Mouse (Mus musculus) midbrain, embryonic 11.5 days (tissue): ENCODE measurements at regions not wholly inside any gene's neighbourhood (a gene's known extent, or its start where the extent isn't known, plus 50 kb on each side); places are given as distances from the start of the nearest gene placed in this dataset.
A peak's percentile ranks its signal among the peaks of the same experiment; 100 is the strongest.
"Not testable (repeated sequence)": the region's sequence is repeated elsewhere in the genome, so short reads cannot be mapped to it uniquely, and the experiment has no call there.

Experiments used
- ATAC-seq: fragments of 200-750 bp; cut with Nextera tagmentation; 2 replicates; pipeline ENCODE4 v1.8.0; 2017; ENCODE audit warnings: moderate TSS enrichment, moderate library complexity; ENCODE audit not compliant: low FRiP score
- DNase-seq: peaks from one replicate; pipeline ENCODE4 v3.0.0; 2015; ENCODE audit warnings: low spot score; ENCODE audit errors: missing footprints
- H3K27ac ChIP-seq: fragments of 300-500 bp; sonication (generic); 2 replicates; pipeline ENCODE4 v1.5.1; 2014; ENCODE audit warnings: low read depth, low read length
- H3K27me3 ChIP-seq: fragments of 300-500 bp; sonication (generic); 2 replicates; pipeline ENCODE4 v1.6.1; 2014; ENCODE audit warnings: mild to moderate bottlenecking, low read length, moderate library complexity, mixed read lengths; ENCODE audit not compliant: control insufficient read depth, insufficient read depth
- H3K36me3 ChIP-seq: fragments of 300-500 bp; sonication (generic); 2 replicates; pipeline ENCODE4 v1.6.1; 2014; ENCODE audit warnings: mild to moderate bottlenecking, low read length, moderate library complexity, mixed read lengths; ENCODE audit not compliant: control insufficient read depth, insufficient read depth
- H3K4me1 ChIP-seq: fragments of 300-500 bp; sonication (generic); 2 replicates; pipeline ENCODE4 v1.6.1; 2014; ENCODE audit warnings: low read length; ENCODE audit not compliant: control insufficient read depth, insufficient read depth
- H3K4me2 ChIP-seq: fragments of 300-500 bp; sonication (generic); 2 replicates; pipeline ENCODE4 v1.6.1; 2014; ENCODE audit warnings: mild to moderate bottlenecking, moderate library complexity
- H3K4me3 ChIP-seq: fragments of 300-500 bp; sonication (generic); 2 replicates; pipeline ENCODE4 v1.5.1; 2014; ENCODE audit warnings: low read depth, low read length
- H3K9ac ChIP-seq: fragments of 300-500 bp; sonication (generic); 2 replicates; pipeline ENCODE4 v1.6.1; 2014; ENCODE audit warnings: low read length
- H3K9me3 ChIP-seq: fragments of 300-500 bp; sonication (generic); 2 replicates; pipeline ENCODE4 v1.6.1; 2016; ENCODE audit warnings: low read length; ENCODE audit not compliant: control insufficient read depth
- WGBS: fragments of 180-500 bp; shearing (Covaris S2); extraction: QIAGEN DNeasy Blood & Tissue Kit; methylation state at CpG from one replicate; pipeline ENCODE4 v1.1.7; 2014; 5-methylcytosine and 5-hydroxymethylcytosine counted together

- ATAC-seq (no peak), DNase-seq (no peak)
- H3K4me3 ChIP-seq: no peak overlapping the region
- H3K4me1 ChIP-seq: no peaks in the 10 kb centered on the region
- H3K9ac ChIP-seq: no peak overlapping the region
- no peak overlapping the region for H3K27ac ChIP-seq
- WGBS: 86% methylated on average over 5 of the region's 5 CpGs
- H3K4me2 ChIP-seq: no peak overlapping the region
- no peaks in the 10 kb centered on the region for H3K9me3 ChIP-seq
- no peaks in the 10 kb centered on the region for H3K36me3 ChIP-seq
- H3K27me3 ChIP-seq: no peaks in the 10 kb centered on the region
Observed at GRCm38 (mm10) chr11:27105920-27106319, 512.1 kb upstream of the Vrk2 start.

DNA sequence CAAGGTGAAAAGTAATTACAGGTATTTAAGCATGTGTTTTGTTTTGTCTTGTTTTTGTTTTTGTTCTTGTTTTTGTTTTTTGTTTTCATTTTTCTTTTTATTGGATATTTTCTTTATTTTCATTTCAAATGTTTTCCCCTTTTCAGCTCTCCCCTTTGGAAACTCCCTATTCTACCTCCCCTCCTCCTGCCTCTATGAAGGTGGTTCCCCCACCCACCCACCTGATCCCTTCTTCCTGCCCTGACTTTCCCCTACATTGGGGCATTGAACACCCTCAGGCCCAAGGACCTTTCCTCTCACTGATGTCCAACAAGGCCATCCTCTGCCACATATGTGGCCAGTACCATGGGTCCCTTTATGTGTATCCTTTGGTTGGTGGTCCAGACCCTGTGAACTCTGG is 509.1 kb upstream of the Vrk2 start:
- Histone ChIP-seq H3K9ac (no peak overlapping the region), H3K4me3 (no peak overlapping the region), H3K9me3 (no peaks in the 10 kb centered on the region), H3K27me3 (no peaks in the 10 kb centered on the region), H3K4me1 (no peaks in the 10 kb centered on the region), H3K27ac (no peak overlapping the region), H3K36me3 (no peaks in the 10 kb centered on the region), H3K4me2 (no peak overlapping the region)
- DNase-seq (no peak), ATAC-seq (no peak)

GRCm38 (mm10) chr11:27102045-27102444 is 508.2 kb upstream of the Vrk2 start:
- WGBS: 95% methylated on average over 2 of the region's 2 CpGs
- no peaks in the 10 kb centered on the region for H3K36me3 ChIP-seq

GRCm38 (mm10) chr11:27096615-27097014 is 502.8 kb upstream of the Vrk2 start:
- no peaks in the 10 kb centered on the region for H3K36me3 ChIP-seq
- no peak overlapping the region for H3K4me2 ChIP-seq
- DNase-seq (no peak), ATAC-seq (no peak)
- H3K27ac ChIP-seq: no peak overlapping the region
- H3K4me3 ChIP-seq: no peak overlapping the region
- H3K9ac ChIP-seq: no peak overlapping the region
- H3K27me3 ChIP-seq: no peaks in the 10 kb centered on the region
- no peaks in the 10 kb centered on the region for H3K9me3 ChIP-seq
- H3K4me1 ChIP-seq: no peaks in the 10 kb centered on the region

More at GRCm38 (mm10) chr11:27102045-27102444, 508.2 kb upstream of the Vrk2 start:
- Histone ChIP-seq H3K4me1 (no peaks in the 10 kb centered on the region), H3K4me2 (no peak overlapping the region), H3K27ac (no peak overlapping the region), H3K4me3 (no peak overlapping the region), H3K9ac (no peak overlapping the region), H3K27me3 (no peaks in the 10 kb centered on the region), H3K9me3 (no peaks in the 10 kb centered on the region)
- DNase-seq (no peak), ATAC-seq (no peak)

DNA sequence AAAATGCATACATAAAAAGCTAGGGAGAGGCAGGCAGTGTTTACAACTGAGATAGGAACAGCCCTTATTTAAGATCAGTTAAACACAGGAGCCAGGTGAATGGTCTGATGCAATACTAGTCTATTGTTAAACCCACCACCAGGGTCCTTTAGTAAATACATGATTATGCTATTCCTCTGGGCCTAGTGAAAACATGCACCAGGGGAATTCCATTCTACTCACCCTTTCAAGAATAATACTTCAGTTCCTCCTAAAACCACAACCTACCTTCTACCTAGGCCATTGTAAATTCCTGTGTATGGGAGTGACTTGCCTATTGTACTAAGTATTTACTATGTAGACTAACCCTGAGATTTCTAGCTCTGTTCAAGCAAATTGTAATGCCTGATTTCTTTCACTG is 501.7 kb upstream of the Vrk2 start:
- not testable (repeated sequence) for H3K9me3 ChIP-seq, ATAC-seq, H3K36me3 ChIP-seq, H3K4me2 ChIP-seq, H3K4me1 ChIP-seq, H3K27ac ChIP-seq, DNase-seq, H3K9ac ChIP-seq, H3K4me3 ChIP-seq, H3K27me3 ChIP-seq

DNA sequence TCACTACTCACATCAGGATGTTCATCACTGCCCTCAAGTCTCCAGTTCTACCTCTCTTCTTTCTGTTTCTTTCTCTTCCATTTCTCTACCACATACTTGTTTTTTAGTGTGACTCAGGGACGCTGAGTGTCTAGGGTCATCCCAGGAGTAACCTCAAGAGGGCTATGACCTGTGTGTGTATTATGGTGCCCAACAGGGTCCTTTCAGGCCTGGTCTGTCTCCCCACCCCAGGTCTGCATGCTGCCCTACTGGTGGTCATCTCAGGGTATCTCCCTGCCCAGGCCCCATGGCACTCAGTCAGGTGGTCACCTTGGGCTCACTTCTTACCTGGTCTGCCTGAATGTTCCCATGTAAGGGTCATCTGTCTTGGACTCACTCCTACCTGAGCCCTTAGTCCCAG is 492.7 kb upstream of the Vrk2 start:
- H3K9ac ChIP-seq: no peak overlapping the region
- peak; percentile 38; the same call in 1 of the 2 replicates for ATAC-seq
- no peak overlapping the region for H3K4me3 ChIP-seq
- H3K4me2 ChIP-seq: no peak overlapping the region
- DNase-seq: no peak
- H3K9me3 ChIP-seq: no peaks in the 10 kb centered on the region
- H3K36me3 ChIP-seq: no peaks in the 10 kb centered on the region
- no peaks in the 10 kb centered on the region for H3K27me3 ChIP-seq
- no peaks in the 10 kb centered on the region for H3K4me1 ChIP-seq
- 96% methylated on average over 1 of the region's 1 CpGs for WGBS
- no peak overlapping the region for H3K27ac ChIP-seq

DNA sequence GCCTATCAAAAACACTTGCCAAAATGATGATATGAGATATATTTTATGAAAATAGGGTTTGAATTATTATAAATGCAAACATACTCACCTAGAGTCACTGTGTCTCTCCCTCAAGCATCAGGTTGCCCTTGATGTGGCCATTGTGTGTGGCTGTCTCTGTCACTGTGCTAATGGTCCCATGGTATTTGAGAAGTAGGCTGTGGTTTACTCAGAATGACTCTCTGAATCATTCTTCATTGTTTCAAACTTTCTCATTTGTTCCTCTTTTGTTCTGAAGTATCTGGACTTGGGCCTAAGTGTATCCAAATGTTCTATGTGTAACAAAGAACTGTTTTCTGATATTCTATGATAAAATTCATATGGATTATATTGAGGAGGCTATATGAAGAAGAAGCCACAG is 487.4 kb upstream of the Vrk2 start:
- no peaks in the 10 kb centered on the region for H3K27me3 ChIP-seq
- no peaks in the 10 kb centered on the region for H3K4me1 ChIP-seq
- H3K4me3 ChIP-seq: no peak overlapping the region
- H3K9ac ChIP-seq: no peak overlapping the region
- no peak overlapping the region for H3K27ac ChIP-seq
- H3K4me2 ChIP-seq: no peak overlapping the region
- DNase-seq (no peak), ATAC-seq (no peak)
- no peaks in the 10 kb centered on the region for H3K36me3 ChIP-seq
- H3K9me3 ChIP-seq: no peaks in the 10 kb centered on the region

DNA sequence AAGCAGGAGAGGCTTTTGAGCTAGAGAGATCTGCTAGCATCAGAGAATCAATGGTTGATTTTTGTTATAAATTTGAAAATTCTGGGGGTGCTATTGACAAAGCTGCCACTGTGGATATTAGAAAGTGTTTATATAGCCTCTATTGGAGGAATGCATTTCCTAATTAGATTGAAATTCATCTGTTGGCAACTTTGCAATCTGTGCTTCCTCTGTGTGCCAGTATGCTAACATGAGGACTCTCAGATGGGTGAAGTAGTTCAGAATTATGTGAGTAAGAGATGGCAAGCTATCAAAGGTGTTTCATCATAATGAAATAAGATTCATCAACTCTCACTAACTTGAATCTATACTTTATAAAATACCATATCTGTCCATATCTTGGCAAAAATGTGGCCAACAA is 476.6 kb upstream of the Vrk2 start:
- H3K27ac ChIP-seq: no peak overlapping the region
- no peak for ATAC-seq
- H3K9me3 ChIP-seq: no peaks in the 10 kb centered on the region

DNA sequence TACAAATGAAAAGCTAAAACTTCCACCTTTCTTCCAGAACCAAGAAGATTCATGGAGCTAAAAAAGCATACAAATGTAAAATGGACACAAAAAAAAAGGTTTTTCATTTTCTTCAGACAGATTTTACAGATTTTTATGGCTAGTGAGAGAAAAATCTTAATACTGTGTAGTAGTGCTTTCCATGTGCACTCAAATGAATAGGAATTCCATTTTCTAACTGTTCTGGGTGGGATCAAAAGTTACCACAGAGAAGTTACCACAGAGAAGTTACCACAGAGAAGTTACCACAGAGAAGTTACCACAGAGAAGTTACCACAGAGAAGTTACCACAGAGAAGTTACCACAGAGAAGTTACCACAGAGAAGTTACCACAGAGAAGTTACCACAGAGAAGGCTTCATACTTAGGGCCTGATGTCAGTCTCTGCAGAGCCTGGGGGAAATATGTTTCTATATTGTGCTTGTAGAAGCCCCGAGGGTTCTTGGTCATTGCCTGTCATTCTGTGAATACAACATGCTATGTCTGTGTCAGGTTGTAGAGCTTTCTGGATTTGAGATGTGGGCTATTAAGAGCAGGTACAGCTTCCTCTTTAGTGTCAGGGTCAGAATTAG is 433.5 kb upstream of the Vrk2 start:
- Histone ChIP-seq H3K9ac (no peak overlapping the region), H3K4me1 (no peaks in the 10 kb centered on the region), H3K9me3 (no peaks in the 10 kb centered on the region), H3K27ac (no peak overlapping the region), H3K27me3 (no peaks in the 10 kb centered on the region), H3K36me3 (no peaks in the 10 kb centered on the region), H3K4me2 (no peak overlapping the region), H3K4me3 (no peak overlapping the region)
- DNase-seq (no peak), ATAC-seq (no peak)
- 92% methylated on average over 1 of the region's 1 CpGs for WGBS

More for the DNA sequence above, 476.6 kb upstream of the Vrk2 start:
- Histone ChIP-seq H3K4me1 (no peaks in the 10 kb centered on the region), H3K9ac (no peak overlapping the region), H3K27me3 (no peaks in the 10 kb centered on the region), H3K36me3 (no peaks in the 10 kb centered on the region), H3K4me3 (no peak overlapping the region), H3K4me2 (no peak overlapping the region)
- DNase-seq: no peak

DNA sequence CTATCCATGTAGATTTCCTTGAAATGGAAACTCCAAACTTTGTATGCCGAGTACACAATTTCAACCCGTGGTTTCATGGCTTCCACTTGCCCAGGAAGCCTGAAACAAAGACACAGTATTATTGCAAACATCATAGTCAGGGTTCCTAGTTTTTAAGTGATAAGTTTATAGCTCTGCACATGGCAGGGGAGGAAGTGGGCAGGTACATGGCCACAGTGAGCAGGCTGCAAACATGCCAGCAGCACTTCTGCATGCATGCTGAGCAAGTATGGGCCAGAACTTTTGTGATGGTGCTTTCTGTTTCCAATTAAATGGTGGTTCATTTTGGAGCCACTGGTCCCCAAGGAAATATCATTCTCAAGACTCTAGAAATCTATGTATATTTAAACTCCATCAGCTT is 431.7 kb upstream of the Vrk2 start:
- ATAC-seq (no peak), DNase-seq (no peak)
- Histone ChIP-seq H3K36me3 (no peaks in the 10 kb centered on the region), H3K4me3 (no peak overlapping the region), H3K27me3 (no peaks in the 10 kb centered on the region), H3K9me3 (no peaks in the 10 kb centered on the region), H3K4me1 (no peaks in the 10 kb centered on the region), H3K9ac (no peak overlapping the region), H3K4me2 (no peak overlapping the region), H3K27ac (no peak overlapping the region)
- WGBS: 85% methylated on average over 2 of the region's 2 CpGs
